Mouse (Mus musculus): Measurements from ENCODE around the gene Aig1.

Aig1 gene

DNA sequence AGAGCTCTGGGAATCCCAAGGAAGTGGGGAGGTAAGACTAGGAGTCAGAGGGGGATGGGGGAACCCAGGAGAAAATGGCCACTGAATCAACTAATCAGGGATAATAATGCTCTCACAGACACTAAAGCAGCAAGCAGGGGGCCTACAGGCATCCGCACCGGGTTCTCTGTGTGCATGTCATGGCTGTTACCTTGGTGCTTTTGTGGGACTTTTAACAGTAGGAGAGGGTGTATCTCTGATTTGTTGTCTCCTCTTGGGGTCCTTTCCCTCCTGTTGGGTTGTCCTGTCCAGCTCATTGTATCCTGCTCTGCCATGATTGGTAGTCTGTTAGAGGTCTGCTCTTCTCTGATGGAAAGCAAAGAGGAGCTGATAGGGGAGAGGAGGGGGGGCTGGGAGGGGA is 19.6 kb downstream of the Aig1 start:
- no peak for DNase-seq (ENCODE audit: low read depth, low spot score)

- no peak for DNase-seq (ENCODE audit: low read depth, low spot score)
These were observed 23.9 kb downstream of the Aig1 start for GRCm38 (mm10) chr10:13844864-13845263.

- DNase-seq (ENCODE audit: low read depth, low spot score) = no peak
These were observed 25.0 kb downstream of the Aig1 start for GRCm38 (mm10) chr10:13843746-13844145.

DNA sequence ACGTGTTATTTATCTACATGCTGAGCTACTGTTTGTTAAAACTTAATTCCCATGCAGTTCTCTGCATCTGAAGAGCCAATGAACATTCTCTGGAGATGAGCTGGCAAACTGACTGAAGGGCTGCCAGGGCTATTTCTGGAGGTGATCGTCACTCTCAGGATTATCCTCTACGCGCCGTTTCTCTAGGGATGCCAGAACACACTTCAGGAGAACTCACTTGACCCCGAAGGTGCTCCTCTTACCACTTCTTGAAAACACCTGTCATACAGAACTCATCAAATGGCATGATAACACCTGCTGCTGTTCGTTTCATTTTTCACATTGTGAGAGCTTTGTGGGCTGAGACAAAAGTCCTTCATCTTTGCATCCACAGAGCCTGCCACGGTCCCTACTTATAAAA is 25.9 kb downstream of the Aig1 start:
- no peak for DNase-seq (ENCODE audit: low read depth, low spot score)

DNA sequence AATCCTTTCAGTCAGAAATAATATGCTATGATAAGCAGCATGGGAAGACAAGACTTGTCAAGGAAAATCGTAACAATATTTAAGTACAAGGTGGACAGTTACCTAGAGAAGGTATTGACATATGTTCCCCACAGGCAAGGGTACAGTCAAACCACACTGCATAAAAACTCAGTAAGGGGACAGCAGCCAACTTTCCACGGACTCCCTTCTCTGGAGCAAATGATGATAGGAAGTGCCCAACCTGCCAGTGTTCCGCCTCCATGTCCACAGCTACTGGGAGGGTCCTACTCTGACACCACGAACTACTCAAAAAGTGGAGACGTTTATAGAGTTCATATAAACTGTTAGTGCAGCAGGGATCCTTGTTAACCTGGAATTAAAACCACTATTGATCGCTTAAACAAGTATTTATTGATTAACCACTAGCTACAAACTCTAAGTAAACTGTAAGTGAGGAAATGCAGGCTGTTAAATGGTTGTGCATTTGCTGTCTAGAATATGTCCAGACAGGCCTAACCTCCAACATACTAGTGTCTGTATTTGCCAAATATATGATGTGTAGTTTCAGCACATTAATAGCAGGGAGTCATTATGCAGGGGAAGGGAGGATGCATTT is 30.2 kb downstream of the Aig1 start:
- no peak for DNase-seq (ENCODE audit: low read depth, low spot score)

- DNase-seq (ENCODE audit: low read depth, low spot score) = no peak
These were observed 30.9 kb downstream of the Aig1 start for GRCm38 (mm10) chr10:13837709-13838456.

DNA sequence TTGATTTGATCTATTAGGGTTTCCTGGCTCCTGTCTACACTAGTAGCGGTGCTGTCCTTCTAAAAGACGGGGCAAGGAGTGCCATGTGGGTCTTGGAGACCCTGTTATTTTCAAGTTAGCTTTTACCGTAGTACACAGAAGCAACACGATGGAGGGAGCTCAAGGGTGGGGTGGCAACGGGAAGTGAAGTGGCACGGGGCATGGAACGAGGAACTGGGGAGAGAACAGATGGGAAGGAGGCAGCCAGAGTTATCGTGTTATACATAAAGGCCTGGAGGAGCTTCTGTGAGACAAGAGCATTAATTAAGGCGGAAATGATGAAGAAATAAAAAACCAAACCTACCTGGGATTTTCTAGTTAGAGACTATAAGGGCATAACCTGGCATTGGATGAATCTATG is 31.8 kb downstream of the Aig1 start:
- DNase-seq (ENCODE audit: low read depth, low spot score) = no peak

GRCm38 (mm10) chr10:13835737-13836475 is 32.9 kb downstream of the Aig1 start:
- DNase-seq (ENCODE audit: low read depth, low spot score) = no peak

GRCm38 (mm10) chr10:13834056-13834455 is 34.7 kb downstream of the Aig1 start:
- no peak for DNase-seq (ENCODE audit: low read depth, low spot score)

- no peak for DNase-seq (ENCODE audit: low read depth, low spot score)
These were observed 35.7 kb downstream of the Aig1 start for GRCm38 (mm10) chr10:13833066-13833566.

GRCm38 (mm10) chr10:13832546-13833033 is 36.2 kb downstream of the Aig1 start:
- DNase-seq (ENCODE audit: low read depth, low spot score) = no peak

GRCm38 (mm10) chr10:13827150-13827549 is 41.6 kb downstream of the Aig1 start:
- DNase-seq (ENCODE audit: low read depth, low spot score) = no peak

GRCm38 (mm10) chr10:13813591-13813990 is 55.2 kb downstream of the Aig1 start:
- DNase-seq (ENCODE audit: low read depth, low spot score) = no peak

- no peak for DNase-seq (ENCODE audit: low read depth, low spot score)
These were observed 60.5 kb downstream of the Aig1 start for GRCm38 (mm10) chr10:13808291-13808690.

DNA sequence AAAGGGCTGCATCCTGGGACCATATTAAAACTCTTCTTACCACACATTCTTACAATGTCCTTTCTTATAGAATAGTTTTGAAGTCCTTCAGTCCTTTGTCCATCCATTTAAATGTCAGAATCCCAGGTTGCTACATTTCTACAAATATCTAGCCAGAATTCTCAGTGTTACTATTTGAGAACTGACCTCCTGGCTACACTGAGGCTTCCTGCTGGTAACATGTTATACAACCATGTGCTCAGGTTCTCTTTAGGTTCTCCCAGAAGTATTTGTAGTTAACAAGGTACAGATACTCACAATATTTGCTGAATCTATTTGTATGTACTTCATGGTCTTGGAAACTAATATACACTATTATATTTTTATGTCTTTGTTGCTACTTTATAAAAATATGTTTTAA is 62.0 kb downstream of the Aig1 start:
- DNase-seq (ENCODE audit: low read depth, low spot score) = no peak

DNA sequence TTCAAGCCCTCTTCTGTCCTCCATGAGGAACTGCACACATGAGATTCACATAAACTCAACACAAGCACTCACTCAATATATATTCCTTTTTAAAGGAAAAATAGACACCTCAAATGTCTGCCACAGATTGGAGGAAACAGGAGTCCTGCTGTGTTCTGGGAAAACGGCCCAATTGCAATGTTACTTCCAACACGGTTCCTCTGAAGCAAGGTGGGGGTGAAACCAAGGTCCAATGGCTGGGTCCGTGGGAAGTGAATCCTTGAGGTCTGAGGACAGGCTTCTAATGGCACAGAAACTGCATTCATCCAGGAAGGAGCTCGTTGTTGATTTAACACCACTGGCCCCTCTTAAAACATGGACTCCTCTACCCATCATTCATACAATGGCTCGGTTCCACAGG is 67.5 kb downstream of the Aig1 start:
- no peak for DNase-seq (ENCODE audit: low read depth, low spot score)

DNA sequence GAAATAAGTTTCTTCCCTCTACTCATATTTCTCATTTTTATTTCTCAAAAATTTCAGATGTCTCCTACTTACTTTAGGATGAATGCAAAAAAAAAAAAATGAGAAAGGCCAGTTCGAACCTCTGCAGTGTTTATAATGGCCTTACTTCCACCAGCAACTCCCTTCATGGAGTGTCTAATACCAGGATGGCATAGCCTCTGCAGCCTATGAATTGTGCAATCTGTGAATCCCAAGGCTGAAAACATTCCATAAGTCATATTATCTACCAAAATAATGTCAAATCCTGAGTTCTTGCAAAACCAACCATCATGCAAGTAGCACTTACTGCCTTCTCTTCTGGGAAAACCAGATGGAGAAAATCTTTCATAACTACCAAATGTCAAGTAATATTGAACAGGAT is 75.3 kb downstream of the Aig1 start:
- DNase-seq (ENCODE audit: low read depth, low spot score) = no peak

GRCm38 (mm10) chr10:13792788-13793187 is 76.0 kb downstream of the Aig1 start:
- DNase-seq (ENCODE audit: low read depth, low spot score) = no peak

GRCm38 (mm10) chr10:13789604-13790003 is 79.2 kb downstream of the Aig1 start:
- no peak for DNase-seq (ENCODE audit: low read depth, low spot score)

DNA sequence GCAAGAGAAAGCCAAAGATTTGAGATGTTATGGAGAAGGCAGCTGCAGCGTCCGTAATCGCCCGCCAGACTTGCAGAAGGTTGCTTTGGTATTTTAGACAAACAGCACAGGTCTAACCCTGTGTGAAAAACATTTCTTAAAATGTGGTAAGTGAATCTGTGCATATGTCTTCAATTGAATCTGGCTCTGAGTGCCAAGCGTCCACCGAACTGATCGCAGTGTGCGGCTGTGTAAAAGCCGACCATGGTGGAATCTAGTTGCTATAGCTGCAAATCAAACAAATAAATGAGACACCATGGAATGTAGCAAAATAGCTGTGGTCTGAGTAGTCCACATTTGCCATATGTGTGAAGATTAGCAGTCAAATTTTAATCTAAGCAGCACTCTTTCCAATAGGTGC is 80.7 kb downstream of the Aig1 start:
- DNase-seq (ENCODE audit: low read depth, low spot score) = no peak

GRCm38 (mm10) chr10:13782774-13783173 is 86.0 kb downstream of the Aig1 start:
- no peak for DNase-seq (ENCODE audit: low read depth, low spot score)

GRCm38 (mm10) chr10:13782235-13782757 is 86.5 kb downstream of the Aig1 start:
- DNase-seq (ENCODE audit: low read depth, low spot score) = no peak
